Mouse (Mus musculus) left cerebral cortex, adult 18-20 months (tissue): ENCODE measurements around the gene Trim67. TPM values are rescaled to one million over a fixed set of nuclear protein-coding genes. Genes with fewer than 3 reads are reported as not detected.
"Not testable (repeated sequence)": the region's sequence is repeated elsewhere in the genome, so short reads cannot be mapped to it uniquely, and the experiment has no call there.

Experiments used
- DNase-seq, 2 experiments: peaks; one replicate each; pipeline ENCODE4 v3.0.0; 2021 to 2022; ENCODE audit warnings: low spot score in 2 of 2, mixed read lengths in 1 of 2
- total RNA-seq, 2 experiments: library from RNA; stranded (reverse); gene quantifications; 2 replicates each; pipeline ENCODE4 v1.2.3; 2021

Gene Trim67
- total RNA-seq, 2 experiments from 2014 or later, result 1.5 to 2.2 TPM

- DNase-seq, result no peak
Observed at GRCm38 (mm10) chr8:124831531-124831930, 38.6 kb downstream of the Trim67 start.

- DNase-seq, result no peak
Observed at GRCm38 (mm10) chr8:124831941-124832340, 39.0 kb downstream of the Trim67 start.

DNA sequence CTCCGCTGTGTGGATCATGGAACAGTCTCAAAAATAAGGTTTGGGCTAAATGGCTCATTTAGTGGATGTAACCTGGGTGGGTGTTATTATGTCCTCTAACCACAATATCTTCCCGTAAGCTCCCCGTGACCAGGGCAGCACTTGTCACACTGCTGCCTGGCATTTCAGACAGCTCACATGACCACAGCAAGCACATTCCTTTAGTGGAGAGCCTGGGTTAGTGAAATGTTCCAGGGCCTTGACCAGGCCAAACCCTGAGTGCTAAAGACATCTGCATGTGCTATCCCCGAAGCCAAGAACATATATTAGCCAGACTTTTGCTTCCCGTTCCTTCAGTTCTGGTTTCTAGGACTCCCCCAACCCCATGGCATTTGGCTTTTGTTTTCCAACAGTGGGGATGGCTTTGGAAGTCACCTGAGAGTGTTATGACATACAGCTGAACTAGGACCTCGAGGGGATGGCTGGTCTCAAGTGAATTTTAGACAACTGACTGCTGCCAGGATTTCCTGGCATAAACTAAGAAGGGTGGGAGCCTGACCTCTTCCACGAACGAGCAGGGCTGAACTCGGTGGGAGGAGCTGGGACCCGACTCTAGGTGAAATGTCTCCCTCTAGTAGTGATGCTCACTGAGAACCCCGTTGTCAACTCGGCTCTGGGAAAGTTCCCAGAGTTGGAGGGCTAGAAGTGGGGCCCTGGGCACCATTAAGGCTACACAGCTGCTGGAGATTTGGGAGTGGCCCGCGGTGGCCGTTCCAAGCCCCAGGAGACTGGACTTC lies 40.7 kb downstream of the Trim67 start:
- no peak for DNase-seq

DNA sequence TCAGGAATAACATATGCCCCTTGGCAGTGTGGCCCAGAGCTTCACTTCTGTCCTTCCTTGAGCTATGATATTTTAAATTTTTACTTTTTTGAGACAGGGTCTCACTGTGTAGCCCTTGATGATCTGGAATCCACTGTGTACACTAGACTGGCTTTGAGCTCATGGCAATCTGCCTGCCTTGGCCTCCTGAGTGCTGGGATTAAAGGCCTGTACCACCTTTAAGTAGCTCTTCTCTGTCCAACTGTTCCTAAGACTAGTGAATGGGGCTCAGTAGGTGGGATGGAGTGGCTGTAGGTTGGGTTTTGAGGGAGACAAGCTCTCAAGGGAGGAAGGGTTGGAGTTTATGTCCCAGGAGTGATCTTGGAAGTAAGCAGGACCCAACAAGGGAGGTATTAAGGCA lies 43.0 kb downstream of the Trim67 start:
- no peak for DNase-seq

GRCm38 (mm10) chr8:124836273-124836672 lies 43.4 kb downstream of the Trim67 start:
- no peak for DNase-seq

GRCm38 (mm10) chr8:124836907-124837306 lies 44.0 kb downstream of the Trim67 start:
- no peak for DNase-seq

- no peak for DNase-seq
Observed at GRCm38 (mm10) chr8:124837956-124838355, 45.1 kb downstream of the Trim67 start.

DNA sequence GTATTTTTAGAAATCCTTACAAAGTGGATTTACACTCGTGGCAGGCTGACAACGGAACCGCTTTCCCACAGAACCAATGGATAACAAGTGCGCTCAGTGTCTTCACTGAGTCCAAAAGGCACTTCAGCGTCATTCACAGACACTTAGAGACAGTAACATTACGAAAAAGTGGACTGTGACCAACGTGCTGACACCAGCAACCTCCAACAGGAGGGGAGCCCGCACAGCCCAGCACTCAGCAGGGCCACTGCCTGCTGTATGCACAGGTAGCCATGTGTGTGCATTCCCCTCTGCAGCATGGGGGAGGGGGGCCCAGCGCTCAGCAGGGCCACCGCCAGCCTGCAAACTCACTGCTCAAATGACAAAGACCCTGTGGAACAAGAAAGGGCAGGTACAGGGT lies 46.5 kb downstream of the Trim67 start:
- no peak for DNase-seq

DNA sequence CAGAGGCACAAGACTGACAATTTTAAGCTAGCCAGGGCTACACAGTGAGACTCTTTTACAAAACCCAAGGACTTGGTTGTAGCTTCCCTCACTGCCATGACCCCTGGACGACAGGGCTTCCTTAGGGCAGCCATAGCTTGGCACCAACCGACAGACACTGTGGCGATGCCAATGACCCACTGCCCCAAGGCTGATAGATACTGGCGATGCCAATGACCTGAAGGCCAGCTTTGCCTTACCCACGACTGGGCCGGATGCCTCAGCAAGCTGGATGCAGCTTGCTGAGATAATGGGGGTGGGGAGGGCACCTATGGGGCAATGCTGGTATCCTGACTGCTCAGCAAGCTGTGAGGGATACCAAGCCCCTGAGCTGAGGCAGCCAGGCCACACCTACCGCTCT lies 48.0 kb downstream of the Trim67 start:
- no peak for DNase-seq

- no peak for DNase-seq
Observed at GRCm38 (mm10) chr8:124841775-124842174, 48.9 kb downstream of the Trim67 start.

- DNase-seq, result not testable (repeated sequence)
Observed at GRCm38 (mm10) chr8:124842929-124843328, 50.0 kb downstream of the Trim67 start.

GRCm38 (mm10) chr8:124845131-124845530 lies 52.2 kb downstream of the Trim67 start:
- DNase-seq, result no peak

DNA sequence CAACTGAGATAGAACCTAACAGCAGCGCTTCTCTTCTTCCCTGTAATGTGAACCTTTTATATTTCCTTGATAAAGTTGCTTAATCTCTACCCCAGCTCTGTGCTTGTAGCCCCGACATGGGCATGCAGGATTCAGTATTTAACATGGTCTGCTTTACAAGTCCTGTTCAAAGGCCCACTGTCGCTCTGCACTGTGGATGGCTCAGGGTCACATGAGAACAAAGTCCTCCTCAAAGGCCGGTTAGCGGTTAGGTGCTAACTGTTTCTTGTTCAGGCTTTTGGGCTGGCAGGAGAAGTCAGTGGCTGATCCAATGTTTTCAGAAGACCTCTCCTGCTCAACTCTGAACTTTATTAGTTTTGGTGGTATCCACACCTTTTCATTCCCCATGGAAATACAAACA lies 52.7 kb downstream of the Trim67 start:
- DNase-seq, result no peak

DNA sequence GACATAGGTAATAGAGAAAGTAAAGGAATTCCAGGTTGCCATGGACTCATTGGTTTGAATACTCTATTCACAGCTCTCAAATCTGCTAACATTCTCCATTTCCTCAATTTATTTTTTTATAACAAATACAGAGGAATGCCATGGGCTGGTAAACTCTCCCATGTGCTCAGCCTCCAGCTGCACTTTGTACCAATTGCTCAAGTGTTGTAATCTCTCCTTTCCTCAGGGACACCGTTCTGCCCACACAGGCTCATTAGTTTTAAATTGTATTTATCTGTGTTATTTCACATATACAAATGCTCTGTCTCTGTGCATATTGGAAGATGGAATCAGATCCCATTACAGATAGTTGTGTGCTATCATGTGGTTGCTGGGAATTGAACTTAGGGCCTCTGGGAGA lies 60.6 kb downstream of the Trim67 start:
- no peak for DNase-seq

GRCm38 (mm10) chr8:124859466-124859865 lies 66.6 kb downstream of the Trim67 start:
- DNase-seq, result no peak

DNA sequence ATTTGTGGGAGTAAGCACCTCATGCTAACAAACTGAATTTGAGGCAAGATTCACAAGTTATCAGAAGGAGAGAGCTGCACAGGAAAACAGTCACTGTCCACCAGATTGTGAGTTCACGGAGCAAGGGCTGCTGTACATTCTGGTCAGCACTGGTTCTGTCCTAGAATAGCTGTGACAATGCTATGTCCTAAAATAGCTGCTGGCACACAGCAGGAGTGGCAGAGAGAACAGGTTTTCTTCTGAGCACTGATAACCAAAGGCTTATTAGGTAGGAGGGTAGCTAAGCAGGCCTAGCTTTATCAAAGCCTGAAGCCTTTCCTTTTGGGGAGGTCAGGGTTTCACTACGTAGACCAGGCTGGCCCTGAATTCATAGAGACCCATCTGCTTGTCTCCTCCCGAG lies 67.3 kb downstream of the Trim67 start:
- DNase-seq, result no peak

- peak; percentile 94 for DNase-seq
Observed at GRCm38 (mm10) chr8:124862321-124863162, 69.7 kb downstream of the Trim67 start, which contains the start of the genes Gnpat and 2810004N23Rik. TSS of gene Gnpat (plus strand) at chr8:124863033. TSS of gene 2810004N23Rik (minus strand) at chr8:124863120.

GRCm38 (mm10) chr8:124863163-124863677 lies 70.3 kb downstream of the Trim67 start:
- DNase-seq, result no peak

DNA sequence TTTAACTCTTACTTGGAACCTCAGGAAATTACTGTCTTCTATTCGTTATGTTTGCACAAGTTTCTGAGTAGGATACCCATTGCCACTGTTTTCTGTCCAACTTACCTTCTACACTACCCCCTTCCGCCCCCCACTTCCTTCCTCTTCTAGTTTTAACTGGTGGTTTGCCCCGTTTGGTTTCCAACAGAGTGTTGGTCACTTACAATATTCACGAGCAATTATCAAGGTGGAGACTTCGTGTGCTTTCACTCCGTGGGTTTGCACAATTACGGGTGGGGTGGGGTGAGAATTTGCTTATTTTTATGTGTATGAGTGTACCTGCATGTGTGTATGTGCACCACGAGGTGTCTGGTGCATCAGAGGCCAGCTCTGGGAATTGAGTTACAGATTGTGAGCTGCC lies 70.8 kb downstream of the Trim67 start:
- no peak for DNase-seq

- DNase-seq, result no peak
Observed at GRCm38 (mm10) chr8:124866669-124867068, 73.8 kb downstream of the Trim67 start.

DNA sequence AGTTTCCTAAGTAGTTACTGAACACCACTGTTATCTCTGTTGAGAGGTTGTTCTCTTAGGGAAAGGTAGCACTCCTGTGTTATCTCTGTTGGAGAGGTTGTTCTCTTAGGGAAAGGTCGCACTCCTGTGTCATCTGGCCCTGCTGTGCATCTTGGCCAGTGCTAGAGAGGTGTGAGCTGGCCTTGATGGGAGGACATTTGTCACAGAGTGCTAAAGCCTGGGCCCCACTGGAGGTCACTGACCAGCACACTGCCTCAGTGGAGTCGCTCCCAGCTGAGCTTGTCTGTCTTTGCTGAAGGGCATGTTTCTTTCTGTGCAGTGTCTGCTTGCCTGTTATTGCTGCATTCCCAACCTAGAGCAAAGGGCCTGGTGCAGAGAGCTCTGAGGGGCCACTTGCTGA lies 74.2 kb downstream of the Trim67 start:
- no peak for DNase-seq

GRCm38 (mm10) chr8:124869708-124870107 lies 76.8 kb downstream of the Trim67 start:
- DNase-seq, result no peak
